Mouse (Mus musculus) midbrain, embryonic 16.5 days (tissue): ENCODE data around the gene Nhlh1. TPM values are rescaled to one million over a fixed set of nuclear protein-coding genes. Genes with fewer than 3 reads are reported as not detected.

Experiments used
- ATAC-seq: fragments of 200-750 bp; cut with Nextera tagmentation; 2 replicates; pipeline ENCODE4 v1.8.0; 2017; ENCODE audit warnings: moderate TSS enrichment
- H3K27ac ChIP-seq: fragments of 300-500 bp; sonication (generic); 2 replicates; pipeline ENCODE4 v1.5.1; 2014; ENCODE audit warnings: mild to moderate bottlenecking, low read length, mixed read lengths
- H3K27me3 ChIP-seq: fragments of 300-500 bp; sonication (generic); 2 replicates; pipeline ENCODE4 v1.6.1; 2014; ENCODE audit warnings: low read depth, low read length, mixed read lengths; ENCODE audit not compliant: control insufficient read depth, insufficient read depth
- H3K36me3 ChIP-seq: fragments of 300-500 bp; sonication (generic); 2 replicates; pipeline ENCODE4 v1.6.1; 2014; ENCODE audit warnings: mild to moderate bottlenecking, low read length, moderate library complexity, mixed read lengths; ENCODE audit not compliant: control insufficient read depth, insufficient read depth
- H3K4me1 ChIP-seq: fragments of 300-500 bp; sonication (generic); 2 replicates; pipeline ENCODE4 v1.6.1; 2014; ENCODE audit warnings: mild to moderate bottlenecking, low read length, mixed read lengths; ENCODE audit not compliant: control insufficient read depth, insufficient read depth
- H3K4me2 ChIP-seq: fragments of 300-500 bp; sonication (generic); 2 replicates; pipeline ENCODE4 v1.6.1; 2014; ENCODE audit warnings: mild to moderate bottlenecking, low read length, mixed read lengths
- H3K4me3 ChIP-seq: fragments of 300-500 bp; sonication (generic); 2 replicates; pipeline ENCODE4 v1.5.1; 2014; ENCODE audit warnings: low read depth, mild to moderate bottlenecking, low read length, moderate library complexity, mixed read lengths
- H3K9ac ChIP-seq: fragments of 300-500 bp; sonication (generic); 2 replicates; pipeline ENCODE4 v1.6.1; 2014; ENCODE audit warnings: low read depth, low read length, mixed read lengths
- H3K9me3 ChIP-seq: fragments of 300-500 bp; sonication (generic); replicated peaks from 2 replicates; pipeline ENCODE4 v1.6.1; 2014; ENCODE audit warnings: mild to moderate bottlenecking, low read length, mixed read lengths; ENCODE audit not compliant: control insufficient read depth, poor library complexity, severe bottlenecking
- WGBS: fragments of 180-500 bp; shearing (Covaris S2); extraction: QIAGEN DNeasy Blood & Tissue Kit; methylation state at CpG from one replicate; pipeline ENCODE4 v1.1.7; 2014; 5-methylcytosine and 5-hydroxymethylcytosine counted together
- polyA plus RNA-seq: library from polyadenylated mRNA; unstranded; fragments of >200 nt; fragmentation: Nextera tagmentation; extraction: Ambion mirVana; gene quantifications from 2 replicates; pipeline ENCODE4 v1.2.1, GENCODE M21; 2015

Gene Nhlh1
- polyA plus RNA-seq, 1 experiment from 2014 or later = 0.45 TPM

DNA sequence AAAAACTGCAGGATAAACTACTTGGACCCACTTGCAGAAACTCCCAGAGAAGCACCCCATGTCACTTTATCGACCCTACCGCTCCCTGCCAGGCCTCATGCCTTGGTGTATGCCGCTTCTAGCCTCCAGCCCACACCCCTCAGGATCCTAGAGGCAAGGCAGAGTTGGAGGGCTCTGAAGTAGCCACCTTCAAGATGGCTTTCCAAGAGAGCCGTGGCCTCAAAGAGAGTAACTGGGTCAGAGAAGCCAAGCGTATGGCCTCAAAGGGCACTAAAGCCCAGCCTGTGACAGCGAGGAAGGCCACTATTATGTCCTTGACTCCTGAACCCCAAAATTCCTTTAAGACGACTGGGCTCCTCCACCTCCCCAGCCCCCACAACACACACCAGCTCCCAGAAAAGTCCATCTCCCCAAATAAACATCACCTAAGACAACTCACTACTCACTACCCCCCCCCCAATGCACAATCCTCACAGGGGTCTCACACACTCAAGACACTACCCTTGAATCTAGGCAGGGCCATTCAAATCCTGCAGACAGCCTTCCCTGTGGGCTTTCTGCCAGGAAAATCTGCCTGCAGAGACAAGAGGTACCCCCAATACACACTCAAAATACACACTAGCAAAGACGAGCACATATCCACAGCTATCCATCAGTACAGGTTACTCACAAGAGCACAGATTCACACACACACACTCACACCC, 32.0 kb downstream of the Nhlh1 start:
- WGBS = 8% methylated on average over 8 of the region's 8 CpGs
- H3K4me1 ChIP-seq = peaks cover 50% of the 10 kb centered on the region
- ATAC-seq = no peak

DNA sequence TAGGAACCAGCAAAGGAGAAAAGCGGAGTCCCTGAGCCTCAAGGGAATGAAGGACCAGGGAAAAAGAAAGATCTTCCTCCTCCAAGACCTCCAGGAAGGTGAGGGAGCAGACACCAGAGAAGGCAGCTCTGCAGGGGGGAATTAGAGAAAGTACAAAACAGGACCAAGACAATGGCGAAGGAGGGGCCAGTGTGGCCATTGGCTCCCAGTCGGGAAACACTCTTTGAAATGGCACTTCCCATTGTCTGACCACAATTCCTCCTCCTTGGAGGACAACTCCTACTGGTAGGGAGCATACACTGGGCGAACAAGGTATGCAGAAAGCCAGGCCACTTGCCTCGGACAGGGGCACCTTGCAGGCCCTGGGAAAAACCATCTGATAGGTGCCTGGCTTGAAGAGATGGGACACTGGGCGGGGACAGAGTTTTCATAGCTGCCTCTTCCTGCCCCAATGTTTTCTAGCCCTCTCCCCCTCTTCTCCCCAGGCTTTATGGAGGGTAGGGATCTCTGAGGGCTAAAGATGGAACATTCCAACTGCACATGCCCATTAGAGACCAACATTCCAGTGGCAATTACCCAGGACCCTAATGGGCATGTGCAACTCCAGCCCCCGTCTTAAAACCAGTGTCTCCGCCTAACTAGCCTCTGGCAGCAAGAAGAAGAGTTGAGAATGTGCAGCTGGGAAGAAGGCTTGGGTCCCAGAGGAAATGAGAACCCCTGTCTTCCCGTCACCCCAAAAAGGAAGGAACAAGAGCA, 33.1 kb downstream of the Nhlh1 start:
- 8% methylated on average over 9 of the region's 9 CpGs for WGBS
- no peaks in the 10 kb centered on the region for H3K27me3 ChIP-seq
- no peak for ATAC-seq
- no peaks in the 10 kb centered on the region for H3K36me3 ChIP-seq
- H3K9me3 ChIP-seq = no peaks in the 10 kb centered on the region
- H3K27ac ChIP-seq = peak overlapping the region; percentile 12; the same call in 1 of the 2 replicates
- H3K9ac ChIP-seq = peak overlapping the region; percentile 95
- H3K4me1 ChIP-seq = peaks cover 61% of the 10 kb centered on the region
- peak overlapping the region; percentile 81 for H3K4me3 ChIP-seq
- peak overlapping the region; percentile 72 for H3K4me2 ChIP-seq

More for the DNA sequence above, 32.0 kb downstream of the Nhlh1 start:
- peak overlapping the region; percentile 72 for H3K4me2 ChIP-seq
- peak overlapping the region; percentile 81 for H3K4me3 ChIP-seq
- no peaks in the 10 kb centered on the region for H3K9me3 ChIP-seq
- H3K27me3 ChIP-seq = no peaks in the 10 kb centered on the region
- H3K9ac ChIP-seq = peak overlapping the region; percentile 95
- H3K36me3 ChIP-seq = no peaks in the 10 kb centered on the region
- peak overlapping the region; percentile 98 for H3K27ac ChIP-seq

DNA sequence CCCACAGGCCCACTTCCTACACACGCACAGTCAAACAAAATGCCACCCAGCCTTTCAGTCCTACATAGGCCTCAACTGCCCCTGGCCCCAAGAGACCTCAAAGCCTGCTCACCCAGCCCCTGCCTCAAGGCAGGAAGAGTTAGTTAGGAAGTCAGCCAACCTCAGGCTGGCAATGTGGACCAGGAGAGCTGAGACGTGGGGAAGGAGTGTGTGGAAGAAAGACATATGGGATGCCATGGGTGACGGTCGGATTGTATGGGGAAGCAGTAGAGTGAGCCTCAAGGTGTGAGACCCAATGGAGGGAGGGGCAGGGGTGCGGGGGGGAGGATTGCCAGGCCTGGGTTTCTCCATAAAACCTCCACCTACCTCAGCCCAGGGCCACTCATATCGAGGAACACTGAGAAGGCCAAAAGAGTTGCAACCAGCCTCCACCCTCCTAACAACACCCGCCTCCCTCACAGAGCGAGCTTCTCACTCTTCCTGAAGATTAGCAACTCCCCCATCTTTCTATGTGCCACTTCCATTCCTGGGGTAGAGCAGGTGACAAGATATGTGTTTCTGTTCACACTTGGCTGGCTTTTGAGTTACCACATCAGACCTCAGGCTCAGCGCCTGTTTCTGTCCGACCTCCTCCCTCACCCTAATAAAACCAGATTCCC, 37.4 kb downstream of the Nhlh1 start:
- Histone ChIP-seq H3K36me3 (no peaks in the 10 kb centered on the region), H3K27ac (peak overlapping the region; percentile 4; the same call in 1 of the 2 replicates), H3K4me2 (no peak overlapping the region), H3K4me3 (no peak overlapping the region), H3K9me3 (no peaks in the 10 kb centered on the region), H3K27me3 (no peaks in the 10 kb centered on the region), H3K9ac (0 out of 2 replicates have a peak overlapping the region, but pooled peaks have one; percentile 7), H3K4me1 (peaks cover 86% of the 10 kb centered on the region)
- no peak for ATAC-seq
- 65% methylated on average over 10 of the region's 10 CpGs for WGBS

DNA sequence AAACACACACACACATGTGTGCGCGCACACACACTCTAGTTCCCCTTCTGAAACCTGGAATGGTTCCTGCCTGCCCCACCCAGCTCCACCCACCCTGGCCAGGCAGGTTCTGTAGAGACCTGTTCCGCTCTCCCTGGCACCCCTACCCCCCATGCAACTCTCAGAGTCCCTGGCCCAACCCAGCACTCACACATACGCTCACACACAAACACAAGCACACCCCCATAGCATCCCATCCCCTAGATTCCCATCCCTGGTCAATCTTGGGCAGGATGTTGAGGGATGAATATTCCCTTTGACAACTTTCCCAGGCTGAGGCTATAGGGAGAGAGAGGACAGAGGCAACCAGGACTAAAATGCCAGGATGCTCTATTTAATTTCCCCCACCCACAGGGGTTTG, 38.0 kb downstream of the Nhlh1 start:
- Histone ChIP-seq H3K9ac (0 out of 2 replicates have a peak overlapping the region, but pooled peaks have one; percentile 7), H3K27ac (no peak overlapping the region; the same call in 1 of the 2 replicates), H3K4me3 (no peak overlapping the region), H3K36me3 (no peaks in the 10 kb centered on the region), H3K4me1 (peaks cover 86% of the 10 kb centered on the region), H3K9me3 (no peaks in the 10 kb centered on the region), H3K27me3 (no peaks in the 10 kb centered on the region), H3K4me2 (no peak overlapping the region)
- ATAC-seq = no peak
- 92% methylated on average over 4 of the region's 4 CpGs for WGBS

DNA sequence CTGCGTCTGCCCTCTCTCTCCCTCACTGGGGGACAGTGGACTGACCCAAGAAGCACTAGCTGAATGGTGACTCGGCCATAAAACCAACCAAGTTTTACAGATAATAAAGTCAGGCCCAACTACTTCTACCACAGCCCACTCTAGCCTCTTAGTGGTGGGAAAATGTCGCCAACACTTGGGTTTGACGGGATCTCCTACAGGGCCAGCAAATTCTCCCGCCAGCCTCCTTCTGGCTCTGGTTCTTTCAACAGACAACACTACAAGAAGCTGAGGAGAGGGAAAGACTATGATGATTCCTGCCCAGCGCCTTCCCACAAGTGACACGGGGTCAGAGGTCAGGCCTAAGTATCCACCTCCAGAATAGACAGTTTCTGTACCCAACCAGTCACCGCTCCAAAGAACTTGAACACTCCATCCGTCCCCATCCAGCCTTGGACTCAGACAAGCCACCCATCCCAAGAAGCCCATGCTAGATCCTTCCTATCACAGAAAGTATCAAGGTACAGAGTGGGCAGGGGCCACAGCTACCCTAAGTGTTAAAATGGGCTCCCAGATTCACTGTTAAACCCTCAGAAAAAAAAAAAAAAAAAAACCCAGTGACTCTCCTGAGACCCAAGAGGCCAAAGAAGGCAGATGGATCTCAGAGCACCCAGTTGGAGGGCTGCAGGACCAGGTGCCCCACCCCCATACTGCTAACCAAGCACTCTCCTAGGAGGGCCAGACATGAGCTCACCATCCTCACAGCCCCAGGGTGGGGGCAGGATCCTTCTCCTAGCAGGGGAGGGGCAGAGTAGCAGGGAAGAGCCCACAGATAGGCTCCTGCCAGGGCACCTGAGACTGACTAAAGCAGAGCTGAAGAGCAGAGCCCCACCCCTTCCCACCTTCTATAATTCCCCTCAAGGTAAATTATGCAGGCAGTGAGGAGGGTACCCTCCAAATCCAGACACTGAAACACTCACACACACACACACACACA, 38.7 kb downstream of the Nhlh1 start:
- H3K9ac ChIP-seq = no peak overlapping the region
- H3K27ac ChIP-seq = peak overlapping the region; percentile 83
- no peak overlapping the region for H3K4me3 ChIP-seq
- no peak overlapping the region; the same call in 1 of the 2 replicates for H3K4me2 ChIP-seq
- H3K9me3 ChIP-seq = no peaks in the 10 kb centered on the region
- no peaks in the 10 kb centered on the region for H3K27me3 ChIP-seq
- H3K4me1 ChIP-seq = peaks cover 86% of the 10 kb centered on the region
- no peaks in the 10 kb centered on the region for H3K36me3 ChIP-seq
- WGBS = 59% methylated on average over 9 of the region's 9 CpGs
- ATAC-seq = no peak

DNA sequence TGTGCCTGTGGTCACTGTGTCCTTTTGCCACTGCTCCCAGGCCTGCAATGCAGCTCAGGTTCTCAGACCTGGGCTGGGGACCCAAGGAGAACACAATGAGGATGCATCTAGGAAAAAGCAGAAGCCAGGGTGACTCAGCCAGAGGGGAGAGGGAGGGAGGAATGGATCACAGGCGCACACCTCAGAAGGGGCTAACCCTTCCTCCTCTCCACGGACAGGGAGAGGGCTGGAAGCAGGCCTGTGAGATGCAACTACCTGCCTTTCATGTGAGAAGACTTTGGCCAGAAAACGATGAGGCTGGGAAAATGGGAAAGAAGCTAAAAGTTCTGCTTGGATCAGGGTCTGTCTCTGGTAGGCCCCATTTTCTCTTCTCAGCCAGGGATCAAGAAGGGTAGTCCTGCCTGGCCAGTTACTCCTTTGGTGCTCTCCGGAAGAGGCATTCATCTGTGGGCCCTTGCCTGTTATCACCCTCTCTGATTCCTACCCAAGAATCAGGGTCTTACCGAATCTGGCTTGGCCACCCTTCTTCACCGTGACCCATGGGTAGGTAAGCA, 39.8 kb downstream of the Nhlh1 start:
- Histone ChIP-seq H3K27me3 (no peaks in the 10 kb centered on the region), H3K9ac (peak overlapping the region; percentile 45), H3K4me2 (peak overlapping the region; percentile 36), H3K27ac (peak overlapping the region; percentile 83), H3K9me3 (no peaks in the 10 kb centered on the region), H3K4me1 (peaks cover 89% of the 10 kb centered on the region), H3K4me3 (no peak overlapping the region), H3K36me3 (no peaks in the 10 kb centered on the region; the same call in 1 of the 2 replicates)
- 41% methylated on average over 6 of the region's 6 CpGs for WGBS
- ATAC-seq = no peak

DNA sequence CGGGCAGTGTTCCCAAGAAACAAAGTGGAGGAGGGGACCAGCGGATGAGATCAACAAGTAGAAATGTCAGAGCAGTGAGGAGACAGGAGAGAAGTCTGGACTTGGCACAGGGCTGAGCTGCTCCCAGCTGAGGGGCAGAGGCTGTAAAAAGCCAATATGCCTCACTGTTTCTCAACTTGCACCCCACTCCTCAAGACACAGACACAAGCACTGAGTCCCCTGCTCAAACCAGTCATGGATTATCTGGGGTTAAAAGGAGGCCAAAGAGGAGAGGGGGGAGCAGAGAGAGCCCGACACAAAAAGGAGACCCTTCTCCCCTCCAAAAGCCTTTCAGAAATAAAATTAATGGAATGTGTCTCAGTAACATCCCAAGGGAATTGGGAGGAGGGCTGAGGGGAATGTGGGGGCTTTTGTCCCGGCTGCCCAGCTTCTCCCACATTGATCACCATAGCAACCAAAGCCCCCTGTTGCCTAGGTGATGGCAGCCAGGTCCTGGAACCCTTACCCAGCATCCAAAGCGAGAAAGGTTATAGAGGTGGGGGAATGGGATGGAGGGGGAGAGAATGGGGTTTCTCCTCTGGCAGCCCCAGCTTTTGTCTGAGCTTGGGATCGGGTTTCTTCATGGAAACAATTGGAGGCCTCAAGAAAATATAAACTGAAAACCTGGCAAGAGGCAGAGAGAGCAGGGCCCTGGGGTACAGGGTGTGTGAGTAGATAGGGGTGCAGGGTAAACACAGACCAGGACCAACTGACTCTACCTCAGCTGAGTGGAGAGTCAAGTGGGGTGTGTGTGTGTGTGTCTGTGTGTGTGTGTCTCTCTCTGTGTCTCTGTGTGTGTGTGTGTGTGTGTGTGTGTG, 40.5 kb downstream of the Nhlh1 start:
- H3K27me3 ChIP-seq = no peaks in the 10 kb centered on the region
- H3K4me1 ChIP-seq = peaks cover 83% of the 10 kb centered on the region
- peak; percentile 67 for ATAC-seq
- H3K9me3 ChIP-seq = no peaks in the 10 kb centered on the region
- H3K4me3 ChIP-seq = no peak overlapping the region
- H3K9ac ChIP-seq = peak overlapping the region; percentile 45; the same call in 1 of the 2 replicates
- H3K4me2 ChIP-seq = peak overlapping the region; percentile 36
- 2% methylated on average over 6 of the region's 6 CpGs for WGBS
- H3K36me3 ChIP-seq = no peaks in the 10 kb centered on the region; the same call in 1 of the 2 replicates
- H3K27ac ChIP-seq = peak overlapping the region; percentile 83
